Mouse (Mus musculus) hindbrain, embryonic 14.5 days (tissue): ENCODE data around the gene H60b. TPM values are rescaled to one million over a fixed set of nuclear protein-coding genes. Genes with fewer than 3 reads are reported as not detected.
"Not testable (repeated sequence)": the region's sequence is repeated elsewhere in the genome, so short reads cannot be mapped to it uniquely, and the experiment has no call there.

ENCODE experiments used
- ATAC-seq: fragments of 200-750 bp; cut with Nextera tagmentation; 2 replicates; pipeline ENCODE4 v1.8.0; 2017; ENCODE audit warnings: moderate number of reproducible peaks, mild to moderate bottlenecking, moderate TSS enrichment, moderate library complexity; ENCODE audit not compliant: low FRiP score
- DNase-seq: peaks from one replicate; pipeline ENCODE4 v3.0.0-alpha.2; 2015; ENCODE audit warnings: low spot score
- H3K27ac ChIP-seq: fragments of 300-500 bp; sonication (generic); 2 replicates; pipeline ENCODE4 v1.5.1; 2014; ENCODE audit warnings: mild to moderate bottlenecking, moderate library complexity
- H3K27me3 ChIP-seq: fragments of 300-500 bp; sonication (generic); 2 replicates; pipeline ENCODE4 v1.6.1; 2014; ENCODE audit warnings: mild to moderate bottlenecking, low read length, mixed read lengths; ENCODE audit not compliant: control insufficient read depth, insufficient read depth
- H3K36me3 ChIP-seq: fragments of 300-500 bp; sonication (generic); replicated peaks from 2 replicates; pipeline ENCODE4 v1.6.1; 2014; ENCODE audit not compliant: control insufficient read depth, insufficient read depth
- H3K4me1 ChIP-seq: fragments of 300-500 bp; sonication (generic); replicated peaks from 2 replicates; pipeline ENCODE4 v1.6.1; 2014; ENCODE audit warnings: antibody characterized with exemption, low read length, mixed read lengths; ENCODE audit not compliant: control insufficient read depth, insufficient read depth
- H3K4me2 ChIP-seq: fragments of 300-500 bp; sonication (generic); replicated peaks from 2 replicates; pipeline ENCODE4 v1.6.1; 2014; ENCODE audit warnings: mild to moderate bottlenecking, moderate library complexity
- H3K4me3 ChIP-seq: fragments of 300-500 bp; sonication (generic); replicated peaks from 2 replicates; pipeline ENCODE4 v1.5.1; 2014; ENCODE audit warnings: mild to moderate bottlenecking, low read length
- H3K9ac ChIP-seq: fragments of 300-500 bp; sonication (generic); 2 replicates; pipeline ENCODE4 v1.6.1; 2014
- H3K9me3 ChIP-seq: fragments of 300-500 bp; sonication (generic); 2 replicates; pipeline ENCODE4 v1.6.1; 2016; ENCODE audit warnings: low read length; ENCODE audit not compliant: control insufficient read depth
- WGBS: fragments of 180-500 bp; shearing (Covaris S2); extraction: QIAGEN DNeasy Blood & Tissue Kit; methylation state at CpG from one replicate; pipeline ENCODE4 v1.1.7; 2014; 5-methylcytosine and 5-hydroxymethylcytosine counted together
- polyA plus RNA-seq: library from polyadenylated mRNA; unstranded; fragments of >200 nt; fragmentation: Nextera tagmentation; extraction: Ambion mirVana; gene quantifications from 2 replicates; pipeline ENCODE4 v1.2.1, GENCODE M21; 2014

H60b gene
- polyA plus RNA-seq, 1 experiment from 2014 or later = 0.25 TPM

DNA sequence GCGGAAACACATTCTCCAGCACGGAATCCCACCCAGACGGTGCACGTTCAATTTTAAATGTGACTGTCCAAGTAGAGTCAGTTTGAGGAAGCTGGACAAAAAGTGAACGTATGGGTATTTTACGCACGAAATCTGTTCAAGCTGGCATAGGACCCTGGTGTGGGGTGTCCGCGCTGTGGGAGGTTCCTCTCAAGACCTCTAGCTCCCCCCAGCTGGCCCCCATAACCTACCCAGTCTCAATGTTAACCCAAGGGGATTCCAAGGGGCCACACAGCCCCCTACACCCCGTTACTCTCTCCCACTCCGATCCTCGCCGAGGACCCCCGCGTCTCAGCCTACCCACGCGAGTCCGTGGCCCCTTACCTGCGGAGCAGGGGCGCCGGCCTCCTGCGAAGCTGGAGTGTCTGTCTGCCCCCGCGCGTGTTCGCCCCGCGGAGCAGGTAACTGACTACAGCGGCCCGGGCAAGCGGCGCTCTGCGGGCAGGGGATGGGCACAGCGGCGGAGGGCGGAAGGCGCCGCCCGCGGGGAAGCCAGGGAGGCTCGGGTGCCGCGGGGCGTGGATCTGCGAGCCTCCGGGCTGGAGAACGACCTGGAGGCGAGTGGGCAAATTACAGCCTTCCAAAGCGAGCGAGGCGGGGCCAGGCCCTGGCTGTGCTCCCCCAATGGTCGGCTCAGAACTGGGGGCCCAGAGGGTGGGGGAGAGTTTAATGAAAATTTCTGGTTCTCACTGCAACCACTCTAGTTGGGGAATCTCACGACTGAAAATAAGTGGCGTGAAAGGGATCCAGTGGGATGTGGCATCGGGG, 7.1 kb upstream of the H60b start:
- Histone ChIP-seq H3K4me2 (peak overlapping the region; percentile 12), H3K27me3 (peaks cover 52% of the 10 kb centered on the region)
- H3K27ac ChIP-seq, DNase-seq, H3K9me3 ChIP-seq, H3K4me3 ChIP-seq, H3K9ac ChIP-seq, H3K4me1 ChIP-seq, ATAC-seq, H3K36me3 ChIP-seq: not testable (repeated sequence)
- WGBS = under 1% methylated on average over 53 of the region's 55 CpGs

- not testable (repeated sequence) for H3K9ac ChIP-seq, H3K27ac ChIP-seq, ATAC-seq, H3K4me1 ChIP-seq, H3K9me3 ChIP-seq, H3K4me3 ChIP-seq, DNase-seq, H3K36me3 ChIP-seq, H3K4me2 ChIP-seq
- H3K27me3 ChIP-seq = peaks cover 60% of the 10 kb centered on the region
- 3% methylated on average over 11 of the region's 11 CpGs for WGBS
Observed at GRCm38 (mm10) chr10:22151863-22152640, 6.3 kb upstream of the H60b start.

- ATAC-seq, H3K4me2 ChIP-seq, H3K36me3 ChIP-seq, H3K4me3 ChIP-seq, DNase-seq, H3K27ac ChIP-seq, H3K4me1 ChIP-seq, H3K9me3 ChIP-seq, H3K9ac ChIP-seq: not testable (repeated sequence)
- H3K27me3 ChIP-seq = peaks cover 70% of the 10 kb centered on the region
- 7% methylated on average over 7 of the region's 7 CpGs for WGBS
Observed at GRCm38 (mm10) chr10:22153147-22153690, 5.2 kb upstream of the H60b start.

- H3K27ac ChIP-seq, ATAC-seq, H3K4me1 ChIP-seq, H3K9me3 ChIP-seq, H3K9ac ChIP-seq, H3K36me3 ChIP-seq, DNase-seq: not testable (repeated sequence)
- peak overlapping the region; percentile 47 for H3K4me2 ChIP-seq
- H3K4me3 ChIP-seq = peak overlapping the region; percentile 23
- H3K27me3 ChIP-seq = peaks cover 74% of the 10 kb centered on the region
- under 1% methylated on average over 38 of the region's 38 CpGs for WGBS
Observed at GRCm38 (mm10) chr10:22154127-22154526, 4.3 kb upstream of the H60b start.

DNA sequence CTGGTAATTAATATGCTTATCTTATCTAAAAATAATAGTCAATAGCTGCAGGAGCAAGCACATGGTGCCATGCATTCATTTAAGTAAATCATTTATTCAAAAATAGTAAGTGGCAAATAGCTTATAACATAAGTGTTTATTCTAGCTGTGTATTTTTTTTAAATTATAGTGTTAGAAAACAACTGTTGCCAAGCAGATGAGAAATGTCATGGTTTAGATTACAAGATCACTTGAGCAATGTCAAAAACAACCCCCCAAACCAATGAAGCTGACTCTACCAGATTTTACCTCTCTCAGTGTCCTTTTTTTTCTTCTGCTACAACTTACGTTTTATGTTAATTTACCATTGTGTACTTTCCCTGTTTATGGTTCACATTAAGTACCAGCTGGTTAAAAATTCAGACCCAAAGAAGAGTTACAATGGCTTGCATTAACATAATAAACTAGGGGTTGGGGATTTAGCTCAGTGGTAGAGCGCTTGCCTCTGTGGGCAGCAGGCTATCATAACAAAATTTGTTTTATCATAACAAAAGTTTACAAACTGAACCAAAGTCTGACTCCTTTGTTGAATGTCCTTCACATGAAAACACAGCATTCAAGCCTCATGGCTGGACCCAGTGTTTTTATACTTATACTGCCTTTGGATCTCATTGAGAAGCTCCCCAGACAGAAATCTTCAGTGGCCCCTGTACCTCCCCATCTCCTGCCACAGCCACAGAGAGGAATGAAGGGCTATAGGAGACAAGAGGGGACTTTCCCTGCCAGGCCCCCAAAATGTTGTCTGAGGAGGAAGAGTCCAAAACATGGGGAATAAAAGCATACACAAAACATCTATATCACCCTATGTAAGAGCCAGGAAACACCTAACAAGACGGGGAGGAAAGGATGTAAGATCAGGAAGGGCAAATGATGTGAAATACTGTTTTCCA, 3.3 kb upstream of the H60b start:
- H3K4me1 ChIP-seq = peaks cover 5% of the 10 kb centered on the region; the same call in 1 of the 2 replicates
- no peak overlapping the region for H3K27ac ChIP-seq
- ATAC-seq = no peak
- 15% methylated on average over 3 of the region's 3 CpGs for WGBS
- DNase-seq = no peak
- H3K9ac ChIP-seq = no peak overlapping the region
- H3K4me3 ChIP-seq = no peak overlapping the region
- no peaks in the 10 kb centered on the region for H3K36me3 ChIP-seq
- no peaks in the 10 kb centered on the region for H3K9me3 ChIP-seq
- H3K27me3 ChIP-seq = peaks cover 79% of the 10 kb centered on the region
- no peak overlapping the region for H3K4me2 ChIP-seq

GRCm38 (mm10) chr10:22159131-22159561, 760 bp downstream of the H60b start:
- Histone ChIP-seq H3K9ac (no peak overlapping the region), H3K4me1 (peaks cover 5% of the 10 kb centered on the region; the same call in 1 of the 2 replicates), H3K4me2 (peak overlapping the region; percentile 47), H3K36me3 (no peaks in the 10 kb centered on the region), H3K9me3 (no peaks in the 10 kb centered on the region), H3K27ac (no peak overlapping the region), H3K4me3 (no peak overlapping the region), H3K27me3 (peaks cover 64% of the 10 kb centered on the region)
- DNase-seq = no peak
- ATAC-seq = no peak
- WGBS = under 1% methylated on average over 24 of the region's 24 CpGs

GRCm38 (mm10) chr10:22159581-22160140, 1.3 kb downstream of the H60b start:
- no peak for DNase-seq
- H3K36me3 ChIP-seq = no peaks in the 10 kb centered on the region
- H3K27me3 ChIP-seq = peaks cover 64% of the 10 kb centered on the region

DNA sequence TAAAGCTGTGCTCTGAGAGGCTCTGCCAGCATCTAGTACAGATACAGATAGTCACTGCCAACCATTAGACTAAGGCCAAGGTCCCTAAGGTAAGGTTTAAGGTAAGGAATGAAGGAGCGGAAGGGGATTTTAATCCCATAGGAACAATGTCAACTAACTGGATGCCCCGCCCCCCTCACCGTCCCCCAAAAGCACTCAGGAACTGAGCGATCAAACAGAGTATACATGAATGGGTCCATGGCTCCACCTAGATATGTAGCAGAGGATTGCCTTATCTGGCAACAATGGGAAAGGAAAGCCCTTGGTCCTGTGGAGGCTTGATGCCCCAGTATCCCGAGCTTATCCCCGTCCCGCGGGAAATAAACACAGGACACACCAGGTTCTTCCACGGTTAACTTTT, 4.9 kb downstream of the H60b start:
- H3K36me3 ChIP-seq, H3K9ac ChIP-seq, H3K4me3 ChIP-seq, H3K4me1 ChIP-seq, H3K27ac ChIP-seq, H3K9me3 ChIP-seq, DNase-seq: not testable (repeated sequence)
- WGBS = 7% methylated on average over 9 of the region's 9 CpGs
- ATAC-seq = 0 out of 2 replicates have a peak, but pooled peaks have one; percentile 31
- Histone ChIP-seq H3K27me3 (peaks cover 29% of the 10 kb centered on the region), H3K4me2 (peak overlapping the region; percentile 46)

More at GRCm38 (mm10) chr10:22159581-22160140, 1.3 kb downstream of the H60b start:
- WGBS = 2% methylated on average over 23 of the region's 23 CpGs
- Histone ChIP-seq H3K27ac (no peak overlapping the region), H3K9me3 (no peaks in the 10 kb centered on the region), H3K4me2 (no peak overlapping the region), H3K4me1 (peaks cover 5% of the 10 kb centered on the region; the same call in 1 of the 2 replicates), H3K4me3 (no peak overlapping the region), H3K9ac (no peak overlapping the region)
- no peak for ATAC-seq
